Mouse (Mus musculus) heart, embryonic 14.5 days (tissue): ENCODE results near the gene Tgtp2. TPM values are rescaled to one million over a fixed set of nuclear protein-coding genes. Genes with fewer than 3 reads are reported as not detected.
A peak's percentile ranks its signal among the peaks of the same experiment; 100 is the strongest.
"Not testable (repeated sequence)": the region's sequence is repeated elsewhere in the genome, so short reads cannot be mapped to it uniquely, and the experiment has no call there.

Experiments
- ATAC-seq: fragments of 200-750 bp; cut with Nextera tagmentation; 2 replicates; pipeline ENCODE4 v1.8.0; 2017; ENCODE audit warnings: low read depth, moderate TSS enrichment; ENCODE audit not compliant: insufficient number of reproducible peaks, insufficient read depth, low FRiP score
- H3K27ac ChIP-seq, 2 experiments: fragments of 200-500 bp in 1 of 2; fragments of 300-500 bp in 1 of 2; sonication (generic) in 1 of 2; replicated peaks in 1 of 2; 2 replicates each; pipeline ENCODE4 v1.5.1; 2012 to 2014; ENCODE audit warnings: low read depth in 2 of 2, low read length in 2 of 2, control low read depth in 1 of 2, mild to moderate bottlenecking in 1 of 2, mixed read lengths in 1 of 2; ENCODE audit not compliant: control insufficient read depth in 1 of 2, insufficient read depth in 1 of 2
- H3K27me3 ChIP-seq: fragments of 300-500 bp; sonication (generic); 2 replicates; pipeline ENCODE4 v1.6.1; 2014; ENCODE audit warnings: mild to moderate bottlenecking, low read length, control low read depth; ENCODE audit not compliant: control insufficient read depth, insufficient read depth
- H3K36me3 ChIP-seq: fragments of 300-500 bp; sonication (generic); 2 replicates; pipeline ENCODE4 v1.6.1; 2014; ENCODE audit warnings: mild to moderate bottlenecking, control low read depth, low read length, mixed read lengths; ENCODE audit not compliant: control insufficient read depth, insufficient read depth
- H3K4me1 ChIP-seq, 2 experiments: fragments of 200-500 bp in 1 of 2; fragments of 300-500 bp in 1 of 2; sonication (generic) in 1 of 2; 2 replicates each; pipeline ENCODE4 v1.6.1; 2012 to 2014; ENCODE audit warnings: low read length in 2 of 2, control low read depth in 1 of 2, mixed read lengths in 1 of 2; ENCODE audit not compliant: control insufficient read depth in 2 of 2, insufficient read depth in 2 of 2
- H3K4me2 ChIP-seq: fragments of 300-500 bp; sonication (generic); 2 replicates; pipeline ENCODE4 v1.6.1; 2014; ENCODE audit warnings: mild to moderate bottlenecking, low read length
- H3K4me3 ChIP-seq, 2 experiments: fragments of 200-500 bp in 1 of 2; fragments of 300-500 bp in 1 of 2; sonication (generic) in 1 of 2; 2 replicates each; pipeline ENCODE4 v1.5.1; 2012 to 2014; ENCODE audit warnings: low read length in 2 of 2, mild to moderate bottlenecking in 2 of 2, control low read depth in 1 of 2, low read depth in 1 of 2, moderate library complexity in 1 of 2; ENCODE audit not compliant: control insufficient read depth in 1 of 2, insufficient read depth in 1 of 2
- H3K9ac ChIP-seq: fragments of 300-500 bp; sonication (generic); 2 replicates; pipeline ENCODE4 v1.6.1; 2014; ENCODE audit warnings: mild to moderate bottlenecking, low read length
- H3K9me3 ChIP-seq: fragments of 300-500 bp; sonication (generic); 2 replicates; pipeline ENCODE4 v1.6.1; 2016; ENCODE audit warnings: low read length, control low read depth; ENCODE audit not compliant: control insufficient read depth
- WGBS: fragments of 180-500 bp; shearing (Covaris S2); extraction: QIAGEN DNeasy Blood & Tissue Kit; methylation state at CpG from one replicate; pipeline ENCODE4 v1.1.7; 2014; 5-methylcytosine and 5-hydroxymethylcytosine counted together
- polyA plus RNA-seq: library from polyadenylated mRNA; unstranded; fragments of >200 nt; fragmentation: Nextera tagmentation; extraction: Ambion mirVana; gene quantifications from 2 replicates; pipeline ENCODE4 v1.2.1, GENCODE M21; 2014

The Tgtp2 gene
- polyA plus RNA-seq = 0.09 TPM in 1 of 2 replicates, not detected in the other

- H3K4me2 ChIP-seq, H3K9ac ChIP-seq, H3K4me1 ChIP-seq, H3K9me3 ChIP-seq, H3K36me3 ChIP-seq, H3K4me3 ChIP-seq, H3K27me3 ChIP-seq, H3K27ac ChIP-seq, ATAC-seq: not testable (repeated sequence)
- WGBS = 61% methylated on average over 5 of the region's 5 CpGs
Measured at GRCm38 (mm10) chr11:49063713-49064469, at the start of gene Tgtp2. Gene Tgtp2 (minus strand): TSS chr11:49064206.

- H3K27ac ChIP-seq = no peak overlapping the region
Measured at GRCm38 (mm10) chr11:49112624-49113219, 48.7 kb upstream of the Tgtp2 start.

GRCm38 (mm10) chr11:49111000-49111399 lies 47.0 kb upstream of the Tgtp2 start:
- no peak for ATAC-seq
- H3K4me2 ChIP-seq = no peak overlapping the region
- no peak overlapping the region for H3K9ac ChIP-seq
- 54% methylated on average over 1 of the region's 1 CpGs for WGBS
- H3K4me3 ChIP-seq = no peak overlapping the region
- no peaks in the 10 kb centered on the region for H3K9me3 ChIP-seq
- H3K27me3 ChIP-seq = no peaks in the 10 kb centered on the region
- H3K36me3 ChIP-seq = no peaks in the 10 kb centered on the region
- H3K4me1 ChIP-seq = no peaks in the 10 kb centered on the region
- no peak overlapping the region for H3K27ac ChIP-seq

More at GRCm38 (mm10) chr11:49112624-49113219, 48.7 kb upstream of the Tgtp2 start:
- Histone ChIP-seq H3K27me3 (no peaks in the 10 kb centered on the region), H3K4me3 (no peak overlapping the region), H3K4me1 (no peaks in the 10 kb centered on the region), H3K4me2 (no peak overlapping the region), H3K9ac (no peak overlapping the region), H3K36me3 (no peaks in the 10 kb centered on the region), H3K9me3 (no peaks in the 10 kb centered on the region)
- 71% methylated on average over 6 of the region's 6 CpGs for WGBS
- ATAC-seq = no peak

- no peaks in the 10 kb centered on the region for H3K27me3 ChIP-seq
- H3K4me3 ChIP-seq = no peak overlapping the region
- H3K36me3 ChIP-seq = no peaks in the 10 kb centered on the region
- no peak overlapping the region for H3K4me2 ChIP-seq
- H3K27ac ChIP-seq = no peak overlapping the region
- H3K9ac ChIP-seq = no peak overlapping the region
- H3K9me3 ChIP-seq = no peaks in the 10 kb centered on the region
- no peak for ATAC-seq
- no peaks in the 10 kb centered on the region for H3K4me1 ChIP-seq
- WGBS = 36% methylated on average over 1 of the region's 1 CpGs
Measured at GRCm38 (mm10) chr11:49108833-49109232, 44.8 kb upstream of the Tgtp2 start.

- 63% methylated on average over 10 of the region's 10 CpGs for WGBS
- H3K27me3 ChIP-seq = no peaks in the 10 kb centered on the region
- no peak for ATAC-seq
Measured at GRCm38 (mm10) chr11:49107650-49108537, 43.9 kb upstream of the Tgtp2 start.

GRCm38 (mm10) chr11:49105752-49106151 lies 41.7 kb upstream of the Tgtp2 start:
- H3K4me2 ChIP-seq = no peak overlapping the region
- no peak for ATAC-seq
- H3K27ac ChIP-seq = no peak overlapping the region
- H3K36me3 ChIP-seq = no peaks in the 10 kb centered on the region
- no peak overlapping the region for H3K9ac ChIP-seq
- H3K4me1 ChIP-seq = no peaks in the 10 kb centered on the region; a peak in 1 of 4 replicates
- H3K9me3 ChIP-seq = no peaks in the 10 kb centered on the region
- no peaks in the 10 kb centered on the region for H3K27me3 ChIP-seq
- no peak overlapping the region for H3K4me3 ChIP-seq
- WGBS = 73% methylated on average over 1 of the region's 1 CpGs

More at GRCm38 (mm10) chr11:49107650-49108537, 43.9 kb upstream of the Tgtp2 start:
- no peak overlapping the region for H3K4me2 ChIP-seq
- no peak overlapping the region for H3K4me3 ChIP-seq
- no peaks in the 10 kb centered on the region for H3K36me3 ChIP-seq
- H3K27ac ChIP-seq = no peak overlapping the region
- no peaks in the 10 kb centered on the region for H3K4me1 ChIP-seq
- no peak overlapping the region for H3K9ac ChIP-seq
- no peaks in the 10 kb centered on the region for H3K9me3 ChIP-seq

- Histone ChIP-seq H3K36me3 (no peaks in the 10 kb centered on the region), H3K27me3 (no peaks in the 10 kb centered on the region), H3K4me1 (no peaks in the 10 kb centered on the region; a peak in 1 of 4 replicates), H3K9ac (no peak overlapping the region), H3K9me3 (no peaks in the 10 kb centered on the region), H3K4me2 (peak overlapping the region; percentile 41), H3K4me3 (no peak overlapping the region), H3K27ac (no peak overlapping the region)
- 8% methylated on average over 8 of the region's 8 CpGs for WGBS
- ATAC-seq = no peak
Measured at GRCm38 (mm10) chr11:49103047-49103693, 39.2 kb upstream of the Tgtp2 start.
